Mouse (Mus musculus) left cerebral cortex, adult 11 months (tissue): ENCODE measurements around the gene Gas7.

Source experiments
- DNase-seq: peaks from one replicate; pipeline ENCODE4 v3.0.0; 2022; ENCODE audit warnings: low spot score

Gas7 gene

DNA sequence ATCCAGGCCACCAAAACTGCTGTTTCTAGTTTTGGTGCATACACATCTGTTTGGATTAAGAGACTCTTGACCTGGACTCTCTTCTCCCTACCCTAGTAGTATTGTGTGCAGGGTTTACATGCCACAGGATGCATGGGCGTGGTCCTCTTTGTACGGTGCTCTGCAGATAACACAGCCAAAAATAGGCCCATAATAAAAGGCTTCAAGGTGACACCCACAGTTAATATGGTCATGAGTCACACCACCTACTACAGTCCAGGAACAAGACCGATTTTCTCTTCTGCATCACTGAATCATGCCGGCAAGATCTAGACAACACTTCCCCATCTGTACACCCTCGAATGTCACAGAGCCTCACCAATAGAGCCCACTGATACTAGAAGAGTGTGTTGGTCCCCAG is 266.2 kb downstream of the Gas7 start:
- DNase-seq: peak; percentile 25

DNA sequence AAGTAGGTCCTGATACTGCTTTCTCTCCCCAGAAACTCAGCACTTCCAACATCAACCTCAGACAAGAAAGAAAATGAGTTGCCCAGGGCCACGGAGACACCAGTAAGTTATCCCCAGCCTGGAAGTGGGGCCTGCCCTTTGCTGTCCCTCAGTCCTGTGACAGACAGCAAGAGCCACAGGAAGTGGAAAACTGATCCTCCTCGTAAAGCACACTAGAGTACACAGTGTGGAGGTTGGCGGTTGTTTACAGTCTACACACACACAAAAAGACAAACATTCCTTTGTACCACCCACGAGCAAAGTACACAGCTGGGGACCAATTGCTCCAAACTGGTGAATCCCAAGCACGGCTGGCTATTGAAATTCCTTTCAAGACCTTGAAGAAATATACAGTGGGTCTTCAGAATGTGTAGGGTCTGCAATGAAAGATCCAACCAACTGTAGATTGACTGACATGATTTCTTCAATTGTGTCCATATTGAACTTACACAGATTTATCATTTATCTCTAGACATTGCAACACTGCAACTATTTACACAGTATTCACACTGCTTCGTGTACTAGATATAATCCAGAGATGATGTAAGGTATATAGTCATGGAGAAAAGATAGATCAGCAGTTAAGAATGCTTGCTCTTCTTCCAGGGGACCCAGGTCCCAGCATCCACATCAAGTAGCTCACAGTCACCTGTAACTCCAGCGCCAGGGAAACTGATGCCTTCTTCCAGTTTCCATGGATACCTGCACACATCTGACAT is 267.3 kb downstream of the Gas7 start:
- no peak for DNase-seq

DNA sequence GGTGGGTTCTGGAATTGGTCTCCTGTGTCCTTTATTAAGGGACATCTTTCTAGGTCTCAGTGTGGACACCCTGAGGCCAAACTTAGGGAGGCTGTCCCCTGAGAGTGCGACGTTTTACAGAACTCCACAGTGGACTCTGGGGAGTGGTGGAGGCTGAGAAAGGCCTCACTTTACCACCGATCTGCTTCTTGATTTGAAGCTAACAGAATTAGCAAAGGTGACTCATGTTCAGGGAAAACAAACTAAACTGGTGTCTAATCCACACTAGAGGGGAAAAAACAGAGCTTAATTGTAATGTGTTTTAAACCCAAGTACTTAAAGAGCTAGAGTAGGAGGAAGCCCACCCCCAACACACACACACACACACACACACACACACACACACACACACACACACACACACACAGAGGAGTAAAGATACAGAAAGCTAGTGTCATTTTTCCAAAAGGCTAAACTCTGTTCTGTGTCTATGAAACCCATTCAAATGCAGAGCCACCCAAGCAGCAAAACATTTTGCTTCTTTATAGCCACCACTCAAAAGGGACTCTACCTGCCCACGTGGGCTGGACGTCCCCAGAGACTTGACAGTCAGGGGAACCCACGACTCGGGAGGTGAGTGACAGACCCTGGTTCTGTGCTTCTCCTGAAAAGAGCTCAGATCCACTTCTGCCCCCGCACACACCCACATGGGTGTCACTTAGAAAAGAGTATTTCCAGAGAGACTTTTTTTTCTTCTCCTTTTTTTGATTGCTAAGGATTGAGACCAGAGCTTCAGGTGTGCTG is 268.2 kb downstream of the Gas7 start:
- DNase-seq: peak; percentile 52

DNA sequence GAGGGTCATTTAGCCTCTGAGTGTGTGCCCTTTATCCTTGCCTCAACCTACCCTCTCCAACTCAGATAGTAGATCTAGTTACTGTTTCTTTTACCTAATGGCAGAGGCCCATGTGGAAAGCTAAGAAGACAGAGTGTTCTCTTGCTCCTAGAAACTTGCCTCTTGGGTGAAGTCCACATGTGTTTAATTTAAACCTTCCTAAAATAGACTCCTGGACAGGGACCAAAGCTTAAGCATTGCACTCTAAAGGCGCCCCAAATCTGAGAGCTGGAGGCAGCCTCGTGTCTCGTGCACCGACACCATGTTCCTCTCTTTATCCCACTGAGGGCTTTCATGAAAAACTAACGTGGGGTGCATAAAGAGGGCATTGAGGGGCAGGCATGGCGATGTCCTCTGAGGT is 271.9 kb downstream of the Gas7 start:
- peak; percentile 38 for DNase-seq

DNA sequence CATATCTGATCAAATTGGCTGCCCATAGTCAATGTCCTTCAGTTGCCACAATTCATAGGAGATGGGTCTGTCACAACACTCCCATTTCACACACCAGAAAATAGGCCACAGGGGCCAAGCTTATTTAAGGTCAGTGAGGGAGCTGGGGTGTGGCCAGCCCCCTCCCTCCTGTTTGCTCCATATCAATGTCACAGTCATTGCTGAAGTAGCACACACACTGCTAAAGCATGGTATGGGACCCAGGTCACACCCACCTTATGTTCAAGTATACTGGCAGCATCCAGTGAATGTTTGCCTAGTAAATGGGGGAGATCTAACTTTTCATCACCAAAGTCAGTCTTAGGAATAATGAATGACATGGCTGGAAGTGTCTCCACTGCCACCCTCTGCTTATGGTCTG is 273.5 kb downstream of the Gas7 start:
- DNase-seq: no peak

DNA sequence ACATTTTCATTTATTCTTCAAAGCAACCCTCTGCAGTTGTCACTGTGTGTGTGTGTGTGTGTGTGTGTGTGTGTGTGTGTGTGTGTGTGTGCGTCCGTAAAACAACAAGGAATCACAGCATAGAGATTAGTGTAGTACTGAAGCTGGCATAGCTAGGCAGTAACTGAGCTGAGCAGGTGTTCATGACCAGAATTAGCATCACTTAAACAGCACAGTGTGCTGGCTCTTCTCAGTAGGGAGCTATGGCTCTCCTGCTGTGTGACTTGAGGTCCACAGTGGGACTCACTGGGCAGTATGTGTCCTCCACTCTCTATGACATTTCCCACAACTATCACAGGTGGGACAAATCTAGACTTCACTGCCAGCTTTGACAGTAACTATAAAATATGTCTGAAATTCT is 275.8 kb downstream of the Gas7 start:
- no peak for DNase-seq

DNA sequence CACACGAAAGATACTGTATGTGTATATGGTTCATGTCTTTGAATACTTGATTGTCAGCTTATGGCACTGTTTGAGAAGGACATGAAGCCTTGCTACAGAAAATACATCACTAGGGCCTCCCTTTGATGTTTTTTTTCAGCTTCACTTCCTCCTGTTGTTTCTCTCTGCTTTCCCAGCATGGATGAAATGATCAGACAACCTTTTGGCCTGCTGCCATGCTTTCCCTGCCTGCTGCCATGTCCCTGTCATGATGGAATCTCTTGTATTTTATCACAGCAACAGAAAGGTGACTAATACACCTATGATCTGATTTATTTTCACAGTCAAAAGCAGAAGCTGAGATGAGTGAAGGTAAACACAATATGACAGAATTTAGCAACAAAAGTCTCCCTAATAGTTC is 278.5 kb downstream of the Gas7 start:
- no peak for DNase-seq

DNA sequence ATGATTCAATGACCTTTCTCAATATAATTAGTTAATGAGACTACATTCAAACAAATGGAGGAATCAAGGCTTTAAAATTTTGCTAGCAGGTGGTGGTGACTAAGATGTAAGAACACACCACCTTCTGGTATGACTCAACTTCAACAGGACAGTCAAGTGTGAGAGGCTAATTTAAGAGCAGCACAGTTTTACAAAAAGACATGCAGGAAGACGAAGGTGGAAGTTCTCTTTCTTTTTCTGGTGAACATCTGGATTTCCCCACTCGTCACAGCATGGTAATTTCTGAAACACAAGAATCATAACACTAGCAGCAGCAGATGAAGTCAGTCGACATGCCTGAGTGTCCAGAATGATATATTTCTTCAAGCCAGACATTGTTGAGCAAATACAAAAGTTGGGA is 279.4 kb downstream of the Gas7 start:
- DNase-seq: peak; percentile 25

DNA sequence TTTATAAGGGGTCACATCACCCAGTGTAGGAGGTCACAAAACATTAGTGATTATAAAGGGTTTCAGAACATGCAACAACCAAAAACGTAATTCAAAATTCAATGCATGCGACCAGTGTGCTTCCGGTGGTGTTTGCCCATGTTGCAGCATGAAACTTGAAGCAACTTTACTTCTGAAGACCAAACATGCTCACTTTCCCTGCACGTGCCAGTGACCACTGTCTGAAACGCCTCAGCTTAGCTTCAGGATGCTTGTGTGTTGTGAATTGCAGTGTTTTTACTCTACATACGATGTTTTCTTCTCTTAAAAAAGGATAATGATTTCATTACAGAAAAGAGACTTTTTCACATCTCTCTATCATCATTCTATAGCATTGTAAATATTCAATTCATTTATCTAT is 283.1 kb downstream of the Gas7 start:
- DNase-seq: no peak
